ENCODE assay signal across 14 mouse cellular contexts in genomic region chr4:57202132-57202531, GRCm38 (mm10). TPM values are rescaled to one million over a fixed set of nuclear protein-coding genes. Genes with fewer than 3 reads are reported as not detected.
DNase-seq lines count a peak whose midpoint lies in the region; ATAC-seq lines count a peak whose summit lies in the region.
"Had no signal": no experiment of that assay in that cellular context is flagged by ENCODE, and none has a peak within 500 bp of the region (broad histone marks: within the 10 kb centered on the region; RNA-seq: fewer than 3 reads in every experiment).

No protein-coding gene starts in this region.

- H3K4me2 ChIP-seq in kidney, embryonic 15.5 days = no peak overlapping the region
- H3K4me2 ChIP-seq in stomach, embryonic 16.5 days (ENCODE audit: low read depth, low read length) = no peak overlapping the region
- no peak overlapping the region for H3K4me2 ChIP-seq in neural tube, embryonic 15.5 days
- H3K4me2 ChIP-seq: liver, embryonic 15.5 days had no signal

- H3K27me3 ChIP-seq in kidney, embryonic 15.5 days = no peaks in the 10 kb centered on the region
- no peaks in the 10 kb centered on the region for H3K27me3 ChIP-seq in stomach, embryonic 16.5 days (ENCODE audit: control insufficient read depth, insufficient read depth, low read length)
- no peaks in the 10 kb centered on the region for H3K27me3 ChIP-seq in neural tube, embryonic 15.5 days (replicated peaks)
- H3K27me3 ChIP-seq: liver, embryonic 15.5 days had no signal

- H3K9me3 ChIP-seq in kidney, embryonic 15.5 days (replicated peaks) = no peaks in the 10 kb centered on the region
- no peaks in the 10 kb centered on the region for H3K9me3 ChIP-seq in stomach, embryonic 16.5 days (replicated peaks; ENCODE audit: control insufficient read depth, low read length)
- peaks cover 2% of the 10 kb centered on the region; the same call in 1 of the 2 replicates for H3K9me3 ChIP-seq in neural tube, embryonic 15.5 days (replicated peaks)
- H3K9me3 ChIP-seq: liver, embryonic 15.5 days had no signal

- H3K27ac ChIP-seq in kidney, embryonic 15.5 days = peak overlapping the region; percentile 23; the same call in 1 of the 2 replicates
- H3K27ac ChIP-seq in stomach, embryonic 16.5 days (ENCODE audit: low read length) = peak overlapping the region; percentile 62; the same call in 1 of the 2 replicates
- no peak overlapping the region for H3K27ac ChIP-seq in neural tube, embryonic 15.5 days (replicated peaks)
- H3K27ac ChIP-seq: layer of hippocampus, adult 2 months; liver, embryonic 15.5 days had no signal

- H3K4me1 ChIP-seq in kidney, embryonic 15.5 days = peaks cover 8% of the 10 kb centered on the region
- H3K4me1 ChIP-seq in stomach, embryonic 16.5 days (ENCODE audit: control insufficient read depth, insufficient read depth, low read length) = no peaks in the 10 kb centered on the region
- H3K4me1 ChIP-seq in neural tube, embryonic 15.5 days = peaks cover 3% of the 10 kb centered on the region; the same call in 1 of the 2 replicates
- H3K4me1 ChIP-seq: liver, embryonic 15.5 days had no signal

- no peak overlapping the region for H3K4me3 ChIP-seq in kidney, embryonic 15.5 days (replicated peaks)
- H3K4me3 ChIP-seq in stomach, embryonic 16.5 days (replicated peaks; ENCODE audit: low read length) = no peak overlapping the region
- H3K4me3 ChIP-seq in neural tube, embryonic 15.5 days (replicated peaks) = no peak overlapping the region
- H3K4me3 ChIP-seq: forebrain, embryonic 10.5 days; layer of hippocampus, adult 2 months; liver, embryonic 15.5 days had no signal

- H3K36me3 ChIP-seq in kidney, embryonic 15.5 days = peaks cover 54% of the 10 kb centered on the region
- H3K36me3 ChIP-seq in stomach, embryonic 16.5 days (ENCODE audit: control insufficient read depth, insufficient read depth, low read length) = peaks cover 5% of the 10 kb centered on the region; the same call in 1 of the 2 replicates
- peaks cover 17% of the 10 kb centered on the region; the same call in 1 of the 2 replicates for H3K36me3 ChIP-seq in neural tube, embryonic 15.5 days
- H3K36me3 ChIP-seq: forebrain, embryonic 10.5 days; liver, embryonic 15.5 days had no signal

- no peak for DNase-seq in kidney, adult 18-20 months
- peak; percentile 32 for DNase-seq in embryo, embryonic 9.5 days (ENCODE audit: extremely low spot score)
- peak; percentile 12 for DNase-seq in forelimb bud, embryonic 11.5 days (ENCODE audit: low read depth, low spot score)
- DNase-seq in left cerebral cortex, adult 11 months (ENCODE audit: low spot score) = no peak
- DNase-seq: cerebellum, adult 11 months; heart, postnatal 14 days; left cerebral cortex, postnatal 4 days; thymus, postnatal 14 days had no signal

- ATAC-seq in kidney, embryonic 15.5 days (replicated peaks; ENCODE audit: low FRiP score) = peak; percentile 54
- no peak for ATAC-seq in stomach, embryonic 16.5 days (ENCODE audit: insufficient read depth, low FRiP score)
- no peak for ATAC-seq in neural tube, embryonic 15.5 days (ENCODE audit: low FRiP score)

- no peak overlapping the region for H3K9ac ChIP-seq in kidney, embryonic 15.5 days
- H3K9ac ChIP-seq in stomach, embryonic 16.5 days (ENCODE audit: low read length) = no peak overlapping the region
- no peak overlapping the region for H3K9ac ChIP-seq in neural tube, embryonic 15.5 days (replicated peaks)
- H3K9ac ChIP-seq: liver, embryonic 15.5 days had no signal

- WGBS in kidney, embryonic 15.5 days = 24% methylated on average over 7 of the region's 7 CpGs
- WGBS in stomach, embryonic 16.5 days = 47% methylated on average over 7 of the region's 7 CpGs
- WGBS in neural tube, embryonic 15.5 days = 71% methylated on average over 7 of the region's 7 CpGs

RNA-seq across cellular contexts. Expression of gene Epb41l4b, which starts 58.9 kb away (rescaled TPM):
- polyA plus RNA-seq in kidney, embryonic 15.5 days (2015; fragmentation: Nextera tagmentation; extraction: Ambion mirVana) = 2.2 and 2.9 TPM in 2 replicates
- 7.5 and 11.6 TPM in 2 replicates for polyA plus RNA-seq in stomach, embryonic 16.5 days (2015; fragmentation: Nextera tagmentation; extraction: Ambion mirVana)
- 4.5 and 6.5 TPM in 2 replicates for polyA plus RNA-seq in neural tube, embryonic 15.5 days (2015; fragmentation: Nextera tagmentation; extraction: Ambion mirVana)

Comparison
In these comparisons a context has a peak if more than half of its experiments do, and no peak if none do; other contexts are left out.
1. DNase-seq: peak in embryo, embryonic 9.5 days (single experiment) and forelimb bud, embryonic 11.5 days (single experiment); none in kidney, adult 18-20 months (single experiment) and left cerebral cortex, adult 11 months (single experiment).